Mouse (Mus musculus): ENCODE data around the gene Slit3.

The Slit3 gene

GRCm38 (mm10) chr11:35342486-35342885 is 221.5 kb downstream of the Slit3 start:
- in situ Hi-C loops (cut with MseI, MboI), result no loop called here

GRCm38 (mm10) chr11:35345696-35346480 is 224.9 kb downstream of the Slit3 start:
- in situ Hi-C loops (cut with MseI, MboI), result no loop called here

- in situ Hi-C loops (cut with MseI, MboI), result no loop called here
These were observed 227.1 kb downstream of the Slit3 start for GRCm38 (mm10) chr11:35348099-35348498.

- in situ Hi-C loops (cut with MseI, MboI), result no loop called here
These were observed 229.9 kb downstream of the Slit3 start for GRCm38 (mm10) chr11:35350968-35351367.

- in situ Hi-C loops (cut with MseI, MboI), result no loop called here
These were observed 230.4 kb downstream of the Slit3 start for GRCm38 (mm10) chr11:35351376-35351775.

GRCm38 (mm10) chr11:35355811-35356210 is 234.8 kb downstream of the Slit3 start:
- in situ Hi-C loops (cut with MseI, MboI), result no loop called here

GRCm38 (mm10) chr11:35361071-35361470 is 240.0 kb downstream of the Slit3 start:
- in situ Hi-C loops (cut with MseI, MboI), result no loop called here

GRCm38 (mm10) chr11:35362975-35363374 is 242.0 kb downstream of the Slit3 start:
- in situ Hi-C loops (cut with MseI, MboI), result no loop called here

- in situ Hi-C loops (cut with MseI, MboI), result no loop called here
These were observed 243.4 kb downstream of the Slit3 start for GRCm38 (mm10) chr11:35364469-35364868.

GRCm38 (mm10) chr11:35365510-35365931 is 244.5 kb downstream of the Slit3 start:
- in situ Hi-C loops (cut with MseI, MboI), result no loop called here

GRCm38 (mm10) chr11:35366611-35367010 is 245.6 kb downstream of the Slit3 start:
- in situ Hi-C loops (cut with MseI, MboI), result no loop called here

GRCm38 (mm10) chr11:35367248-35367647 is 246.2 kb downstream of the Slit3 start:
- in situ Hi-C loops (cut with MseI, MboI), result no loop called here

- in situ Hi-C loops (cut with MseI, MboI), result no loop called here
These were observed 248.9 kb downstream of the Slit3 start for GRCm38 (mm10) chr11:35369964-35370363.

GRCm38 (mm10) chr11:35370705-35371104 is 249.7 kb downstream of the Slit3 start:
- in situ Hi-C loops (cut with MseI, MboI), result no loop called here

GRCm38 (mm10) chr11:35372410-35372809 is 251.4 kb downstream of the Slit3 start:
- in situ Hi-C loops (cut with MseI, MboI), result no loop called here

- in situ Hi-C loops (cut with MseI, MboI), result no loop called here
These were observed 254.0 kb downstream of the Slit3 start for GRCm38 (mm10) chr11:35375072-35375471.

GRCm38 (mm10) chr11:35378802-35379201 is 257.8 kb downstream of the Slit3 start:
- in situ Hi-C loops (cut with MseI, MboI), result no loop called here

- in situ Hi-C loops (cut with MseI, MboI), result no loop called here
These were observed 258.4 kb downstream of the Slit3 start for GRCm38 (mm10) chr11:35379407-35379806.

- in situ Hi-C loops (cut with MseI, MboI), result no loop called here
These were observed 259.7 kb downstream of the Slit3 start for GRCm38 (mm10) chr11:35380766-35381165.

- in situ Hi-C loops (cut with MseI, MboI), result no loop called here
These were observed 264.4 kb downstream of the Slit3 start for GRCm38 (mm10) chr11:35385444-35385843.

- in situ Hi-C loops (cut with MseI, MboI), result no loop called here
These were observed 266.8 kb downstream of the Slit3 start for GRCm38 (mm10) chr11:35387826-35388225.

- in situ Hi-C loops (cut with MseI, MboI), result no loop called here
These were observed 267.4 kb downstream of the Slit3 start for GRCm38 (mm10) chr11:35388471-35388870.

GRCm38 (mm10) chr11:35389341-35389740 is 268.3 kb downstream of the Slit3 start:
- in situ Hi-C loops (cut with MseI, MboI), result no loop called here
